Mouse (Mus musculus) heart, adult 9 months (tissue): Measurements from ENCODE around the gene Cpne7.

Experiments used
- DNase-seq, 2 experiments: peaks; one replicate each; pipeline ENCODE4 v3.0.0; 2022; ENCODE audit warnings: low spot score in 2 of 2

The Cpne7 gene

DNA sequence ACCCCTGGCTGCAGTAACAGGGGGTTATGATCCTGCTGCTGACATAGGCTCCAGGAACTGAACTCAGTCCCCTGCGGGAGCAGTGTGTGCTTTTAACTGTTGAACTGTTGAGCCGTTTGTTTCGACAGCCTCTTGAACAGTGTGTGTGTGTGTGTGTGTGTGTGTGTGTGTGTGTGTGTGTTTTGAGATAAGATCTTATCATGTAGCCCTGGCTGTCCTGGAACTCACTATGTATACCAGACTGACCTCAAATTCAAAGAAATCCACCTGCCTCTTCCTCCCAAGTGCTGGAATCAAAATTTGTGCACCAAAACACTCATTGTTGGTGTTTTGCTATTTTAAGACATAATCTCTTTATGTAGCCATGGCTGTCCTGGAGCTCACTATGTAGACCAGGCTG is 2.5 kb upstream of the Cpne7 start:
- DNase-seq = no peak

GRCm38 (mm10) chr8:123117744-123118143 is 570 bp downstream of the Cpne7 start:
- no peak for DNase-seq

GRCm38 (mm10) chr8:123122059-123122458 is 4.9 kb downstream of the Cpne7 start:
- DNase-seq = no peak

GRCm38 (mm10) chr8:123122670-123123069 is 5.5 kb downstream of the Cpne7 start:
- DNase-seq = no peak

DNA sequence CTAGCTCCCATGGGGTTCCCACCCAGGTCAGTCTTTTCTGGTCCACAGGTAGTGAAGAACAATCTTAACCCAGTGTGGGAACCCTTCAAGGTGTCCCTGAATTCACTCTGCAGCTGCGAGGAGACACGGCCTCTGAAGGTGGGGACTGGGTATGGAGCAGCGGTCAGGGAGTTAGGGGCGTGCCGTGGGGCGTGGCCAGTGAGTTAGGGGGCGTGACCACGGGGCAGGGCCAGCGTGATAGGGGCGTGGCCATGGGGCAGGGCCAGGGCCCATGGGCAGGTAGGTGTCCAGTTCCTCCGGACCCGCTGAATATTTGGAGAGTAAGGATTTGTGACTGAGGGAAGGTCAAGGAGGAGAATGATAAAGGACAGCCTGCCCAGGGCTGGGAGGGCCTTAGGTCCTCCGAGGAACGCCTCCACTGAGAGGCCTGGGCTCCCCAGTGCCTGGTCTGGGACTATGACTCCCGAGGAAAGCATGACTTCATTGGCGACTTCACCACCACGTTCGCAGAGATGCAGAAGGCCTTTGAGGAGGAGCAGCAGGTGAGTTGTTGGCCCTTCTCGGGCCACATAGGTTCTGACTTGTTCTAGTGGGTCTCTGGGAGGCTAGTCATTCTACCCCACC is 9.1 kb downstream of the Cpne7 start:
- DNase-seq = no peak

DNA sequence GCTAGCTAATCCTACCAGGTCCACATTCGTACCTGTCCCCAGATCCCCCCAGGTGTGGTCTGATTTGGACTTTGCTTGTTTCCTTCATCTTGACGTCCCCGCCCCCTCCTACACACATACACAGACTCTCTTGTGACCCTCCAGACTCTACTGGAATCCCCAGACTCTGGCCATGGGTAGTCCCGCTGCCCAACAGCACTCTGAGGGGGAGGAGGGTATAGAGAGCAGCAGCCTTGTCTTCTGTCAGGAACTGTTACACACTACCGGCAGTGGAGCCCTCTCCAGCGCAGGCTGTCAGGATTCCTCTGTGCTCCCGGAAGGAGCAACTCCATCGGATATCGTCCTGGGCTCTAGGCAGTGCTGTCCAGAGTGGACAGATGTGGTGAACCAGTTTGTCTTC is 13.9 kb downstream of the Cpne7 start:
- DNase-seq = peak in 1 of 2 experiments; percentile 28

DNA sequence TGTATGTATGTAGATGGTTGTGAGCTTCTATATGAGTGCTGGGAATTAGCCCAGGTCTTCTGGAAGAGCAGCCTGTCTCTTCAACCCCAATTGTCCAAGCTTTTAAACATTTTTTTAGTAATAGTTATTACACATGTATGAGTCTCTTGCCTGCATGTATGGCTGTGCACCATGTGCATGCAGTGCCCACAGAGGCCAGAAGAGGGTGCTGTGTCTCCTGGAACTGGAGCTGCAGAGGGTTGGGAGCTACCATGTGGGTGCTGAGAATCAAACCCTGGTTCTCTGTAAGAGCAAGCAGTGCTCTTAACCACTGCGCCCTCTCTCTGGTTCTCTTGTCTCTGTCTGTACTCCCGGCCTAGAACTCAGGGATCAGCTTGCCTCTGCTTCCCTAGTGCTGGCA is 15.8 kb downstream of the Cpne7 start:
- no peak for DNase-seq

GRCm38 (mm10) chr8:123134149-123134713 is 17.1 kb downstream of the Cpne7 start:
- DNase-seq = no peak

GRCm38 (mm10) chr8:123135406-123135805 is 18.2 kb downstream of the Cpne7 start:
- no peak for DNase-seq

GRCm38 (mm10) chr8:123135806-123136205 is 18.6 kb downstream of the Cpne7 start:
- DNase-seq = no peak

GRCm38 (mm10) chr8:123136287-123136686 is 19.1 kb downstream of the Cpne7 start:
- peak; percentile 73 to 74 for DNase-seq

DNA sequence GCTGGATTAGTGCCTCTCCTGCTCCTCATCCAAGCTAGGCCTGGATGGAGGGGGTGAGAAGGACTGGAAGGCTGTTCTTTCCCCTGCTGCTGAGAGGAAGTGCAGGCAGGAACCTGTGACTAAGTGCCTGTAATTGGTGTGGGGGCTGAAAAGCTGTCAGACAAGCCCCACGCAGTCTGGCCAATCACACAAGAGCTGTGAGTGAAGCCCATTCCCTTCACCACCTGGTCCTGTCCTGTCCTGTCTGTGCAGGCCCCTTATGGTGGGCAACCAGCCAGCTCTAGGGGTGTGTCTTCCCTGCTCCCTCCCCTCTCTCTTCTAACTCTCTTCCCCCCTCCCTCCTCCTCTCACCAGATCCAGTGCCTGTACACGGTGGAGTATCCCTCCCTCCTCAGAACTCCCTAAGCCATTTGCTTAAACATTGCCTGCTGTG is 20.5 kb downstream of the Cpne7 start:
- peak; percentile 32 to 43 for DNase-seq

DNA sequence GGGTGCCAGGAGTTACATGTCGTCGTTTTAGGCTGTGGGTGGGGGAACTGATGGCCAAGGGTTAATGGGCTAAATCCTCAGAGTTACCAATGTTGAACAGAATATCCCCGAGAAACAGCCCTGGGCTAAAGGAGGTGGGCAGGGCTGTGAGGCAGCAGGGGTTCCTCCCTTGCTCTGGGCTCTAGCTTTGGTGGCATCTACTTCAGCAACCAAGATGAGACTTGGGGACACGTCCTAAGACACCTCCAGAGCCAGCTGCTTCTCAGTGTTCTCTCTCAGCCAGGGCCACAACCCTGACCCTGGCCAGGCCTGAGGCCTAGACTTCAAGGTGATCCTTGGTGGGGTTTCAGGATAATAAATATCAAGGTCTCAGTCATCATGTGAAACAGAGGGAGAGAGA is 21.6 kb downstream of the Cpne7 start:
- DNase-seq = no peak

- DNase-seq = peak; percentile 89 to 94
These were observed 24.7 kb downstream of the Cpne7 start for GRCm38 (mm10) chr8:123141741-123142462.

- DNase-seq = peak; percentile 53 to 61
These were observed 28.1 kb downstream of the Cpne7 start for GRCm38 (mm10) chr8:123145279-123145678.

- peak; percentile 39 to 45 for DNase-seq
These were observed 29.2 kb downstream of the Cpne7 start for GRCm38 (mm10) chr8:123146390-123146789.

DNA sequence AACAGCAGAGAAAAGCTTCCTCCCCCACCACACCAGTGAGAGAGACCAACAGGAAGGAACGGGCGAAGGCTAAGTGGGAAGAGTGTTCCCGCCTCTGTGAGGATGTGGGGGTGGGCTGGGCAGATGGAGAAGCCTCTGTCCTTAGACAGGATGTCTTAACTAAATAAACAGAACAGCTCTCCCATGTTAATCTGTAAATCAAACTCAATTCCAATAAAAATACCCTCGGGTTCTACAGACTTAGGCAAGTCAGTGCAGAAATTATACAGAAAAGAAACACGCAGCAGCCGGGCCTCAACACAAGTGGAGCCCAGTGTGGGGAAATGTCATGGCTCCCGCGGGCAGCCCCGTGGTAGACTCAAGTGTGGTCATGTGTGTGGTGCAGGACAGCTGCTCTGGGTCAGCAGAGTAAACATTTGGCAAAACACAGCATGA is 33.6 kb downstream of the Cpne7 start:
- no peak for DNase-seq

DNA sequence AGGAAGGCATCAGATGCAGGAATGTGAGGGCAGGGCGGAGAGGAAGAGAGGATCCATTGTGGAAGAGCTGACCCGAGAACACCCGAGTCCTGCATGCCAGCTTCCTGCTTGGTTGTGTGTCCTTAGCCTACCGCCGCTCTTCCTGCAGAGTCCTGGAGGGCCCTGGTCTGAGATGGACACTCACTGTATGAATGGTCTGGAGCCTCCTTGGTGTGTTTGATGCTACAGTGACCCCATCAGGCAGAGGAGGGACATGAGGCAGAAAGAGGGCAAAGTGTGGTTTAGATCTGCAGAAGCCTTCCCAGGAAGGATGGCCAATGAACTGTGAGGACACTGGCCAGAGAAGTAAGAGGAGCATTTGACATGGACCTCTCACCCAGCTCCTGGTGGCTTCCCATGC is 38.0 kb downstream of the Cpne7 start:
- peak in 1 of 2 experiments; percentile 35 for DNase-seq

DNA sequence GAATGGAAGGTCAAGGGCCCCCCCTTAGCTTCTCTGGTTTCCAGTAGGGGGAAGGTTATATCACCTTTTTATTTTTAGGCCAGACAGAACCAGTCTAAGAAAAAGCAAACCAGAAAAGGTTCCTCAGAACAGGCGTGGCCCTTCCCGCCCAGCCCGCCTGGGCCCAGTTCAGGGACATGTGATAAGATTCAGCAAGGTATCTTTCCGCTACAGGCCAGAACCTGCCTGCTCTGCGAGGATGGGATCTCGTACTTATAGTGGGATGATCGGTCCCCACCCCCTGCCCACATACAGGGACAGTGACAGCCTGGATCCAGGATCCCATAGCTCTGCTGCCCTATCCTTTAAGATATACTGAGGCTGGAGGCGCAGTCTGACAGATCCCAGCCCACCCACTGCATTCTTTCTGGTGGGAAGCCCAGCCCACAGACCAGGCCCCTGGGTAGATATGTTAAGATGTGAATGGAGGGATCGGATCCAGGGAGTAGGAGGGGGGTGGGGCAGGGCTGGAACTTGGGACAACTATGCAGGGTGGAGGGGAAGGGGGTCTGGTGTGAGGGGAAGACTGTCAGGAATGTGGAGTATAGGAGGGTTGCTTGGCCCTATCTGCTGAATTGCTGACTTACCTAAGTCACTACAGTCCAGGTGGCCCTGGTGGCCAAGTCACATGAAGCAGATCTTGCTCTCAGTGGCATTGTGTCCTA is 39.0 kb downstream of the Cpne7 start:
- DNase-seq = no peak

DNA sequence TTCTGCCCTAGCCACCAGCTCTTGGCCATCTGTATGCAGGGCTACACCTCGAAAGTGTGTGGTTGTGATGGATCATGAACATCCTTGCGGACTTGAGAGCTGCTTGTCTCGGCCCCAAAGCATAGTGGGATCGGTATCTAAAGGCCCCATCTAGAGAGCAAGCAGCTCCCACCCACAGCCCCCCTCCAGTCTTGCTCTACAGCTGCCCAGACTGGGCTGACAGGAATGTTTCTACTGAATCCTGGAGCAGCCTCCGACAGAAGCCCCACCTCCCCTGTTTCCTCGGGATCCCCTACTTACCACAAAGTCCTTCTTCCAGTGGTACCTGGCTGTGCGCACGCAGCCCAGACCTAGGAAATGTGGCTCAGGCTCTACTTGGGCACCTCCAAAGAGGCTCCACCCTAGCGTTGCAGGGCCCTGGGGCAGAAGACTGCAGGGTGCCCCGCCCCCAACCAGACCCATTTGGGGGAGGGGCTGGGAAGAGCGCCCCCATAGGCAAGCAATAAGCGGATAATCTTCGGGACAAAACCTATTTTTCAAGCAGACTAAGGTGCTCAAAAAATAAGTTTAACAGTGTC is 40.8 kb downstream of the Cpne7 start, which contains the start of gene Sult5a1:
Sult5a1 (minus strand) TSS at position 428 of the 578 bp plus-strand sequence.
- no peak for DNase-seq

DNA sequence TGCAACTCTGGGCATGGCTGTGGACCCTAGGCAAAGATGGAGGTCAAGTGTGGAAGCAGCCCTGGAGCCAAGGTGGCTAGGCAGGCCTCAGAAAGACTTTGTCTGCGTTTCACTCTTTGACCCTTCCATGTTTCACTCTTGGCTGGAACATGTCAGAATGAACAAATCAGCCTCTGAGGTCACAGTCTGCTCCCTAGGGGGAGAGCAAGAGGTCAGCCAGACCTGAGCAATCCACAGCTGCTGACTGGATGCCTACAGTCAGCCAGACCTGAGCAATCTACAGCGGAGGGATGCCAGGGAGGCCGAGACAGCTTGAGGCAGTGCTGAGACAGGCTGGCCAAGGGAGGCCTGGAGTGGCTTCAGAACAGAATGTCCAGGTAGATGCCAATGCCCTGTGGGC is 64.2 kb downstream of the Cpne7 start:
- DNase-seq = peak; percentile 61 to 78
